Mouse (Mus musculus) liver, adult 2 months (tissue): ENCODE measurements around the gene Perm1. TPM values are rescaled to one million over a fixed set of nuclear protein-coding genes. Genes with fewer than 3 reads are reported as not detected.
A peak's percentile ranks its signal among the peaks of the same experiment; 100 is the strongest.

Experiments used
- DNase-seq: peaks from one replicate; pipeline ENCODE4 v3.0.0-alpha.2; 2011; ENCODE audit warnings: low read depth, low spot score; ENCODE audit errors: extremely low read depth
- H3K27ac ChIP-seq: fragments of 200-500 bp; replicated peaks from 2 replicates; pipeline ENCODE4 v1.5.1; 2012; ENCODE audit warnings: low read depth, mild to moderate bottlenecking, control low read depth, inconsistent platforms, low read length; ENCODE audit not compliant: insufficient read depth
- H3K27me3 ChIP-seq: fragments of 200-500 bp; 2 replicates; pipeline ENCODE4 v1.6.1; 2012; ENCODE audit warnings: mild to moderate bottlenecking, moderate library complexity, low read length, inconsistent platforms; ENCODE audit not compliant: control insufficient read depth, insufficient read depth
- H3K36me3 ChIP-seq: fragments of 200-500 bp; 2 replicates; pipeline ENCODE4 v1.6.1; 2012; ENCODE audit warnings: low read length, inconsistent platforms; ENCODE audit not compliant: control insufficient read depth, insufficient read depth
- H3K4me1 ChIP-seq: fragments of 200-500 bp; 2 replicates; pipeline ENCODE4 v1.6.1; 2011; ENCODE audit warnings: low read length; ENCODE audit not compliant: control insufficient read depth, insufficient read depth
- H3K4me3 ChIP-seq: fragments of 200-500 bp; 2 replicates; pipeline ENCODE4 v1.5.1; 2011; ENCODE audit warnings: low read depth, mild to moderate bottlenecking, control low read depth, low read length, moderate library complexity; ENCODE audit not compliant: insufficient read depth
- H3K79me2 ChIP-seq: fragments of 200-500 bp; 2 replicates; pipeline ENCODE4 v1.6.1; 2012; ENCODE audit warnings: inconsistent platforms, mild to moderate bottlenecking, low read length, moderate library complexity; ENCODE audit not compliant: control insufficient read depth, insufficient read depth
- H3K9ac ChIP-seq: fragments of 200-500 bp; 2 replicates; pipeline ENCODE4 v1.6.1; 2012; ENCODE audit warnings: low read depth, mild to moderate bottlenecking, control low read depth, inconsistent platforms, low read length
- CTCF ChIP-seq: fragments of 200-500 bp; IDR thresholded peaks from 2 replicates; pipeline ENCODE4 v1.5.1; 2011; ENCODE audit warnings: low read depth, low read length, control low read depth
- POLR2A ChIP-seq: fragments of 200-500 bp; IDR thresholded peaks from 2 replicates; pipeline ENCODE4 v1.6.1; 2011; ENCODE audit warnings: low read length, control low read depth; ENCODE audit not compliant: insufficient read depth; ENCODE audit errors: extremely low read depth
- WGBS: fragments of 180-500 bp; shearing (Covaris S2); methylation state at CpG from one replicate; pipeline ENCODE4 v1.1.7; 2018; 5-methylcytosine and 5-hydroxymethylcytosine counted together
- polyA plus RNA-seq: library from polyadenylated mRNA; depleted of rRNA; stranded (reverse); fragments of >200 nt; gene quantifications from 2 replicates; pipeline ENCODE4 v1.2.3, GENCODE M21; 2012
- total RNA-seq: library from RNA; depleted of rRNA; stranded (reverse); fragments of >200 nt; gene quantifications from 2 replicates; pipeline ENCODE4 v1.2.3, GENCODE M21; 2014

Perm1 gene
- total and polyA plus RNA-seq, 2 experiments: 0.04 to 0.09 TPM

- peaks cover 6% of the 10 kb centered on the region; the same call in 1 of the 2 replicates for H3K79me2 ChIP-seq
- no peaks in the 10 kb centered on the region for H3K4me1 ChIP-seq
- 41% methylated on average over 57 of the region's 60 CpGs for WGBS
- DNase-seq: no peak
- H3K27ac ChIP-seq: no peak overlapping the region
- peak overlapping the region; percentile 86 for H3K4me3 ChIP-seq
- H3K9ac ChIP-seq: peak overlapping the region; percentile 64
- H3K36me3 ChIP-seq: peaks cover 7% of the 10 kb centered on the region
- no peaks in the 10 kb centered on the region for H3K27me3 ChIP-seq
- no peak for TF ChIP-seq POLR2A
- no peak for TF ChIP-seq CTCF
Observed at GRCm38 (mm10) chr4:156236651-156237447, 21.2 kb downstream of the Perm1 start.

- WGBS: 67% methylated on average over 11 of the region's 11 CpGs
- H3K27ac ChIP-seq: no peak overlapping the region
- peaks cover 4% of the 10 kb centered on the region for H3K27me3 ChIP-seq
- TF ChIP-seq CTCF: no peak
- no peak for TF ChIP-seq POLR2A
- H3K4me1 ChIP-seq: peaks cover 4% of the 10 kb centered on the region; the same call in 1 of the 2 replicates
- no peaks in the 10 kb centered on the region for H3K79me2 ChIP-seq
- peaks cover 21% of the 10 kb centered on the region for H3K36me3 ChIP-seq
- DNase-seq: no peak
- H3K4me3 ChIP-seq: no peak overlapping the region
- no peak overlapping the region for H3K9ac ChIP-seq
Observed at GRCm38 (mm10) chr4:156249567-156249966, 33.9 kb downstream of the Perm1 start.

GRCm38 (mm10) chr4:156251081-156251480 is 35.4 kb downstream of the Perm1 start:
- 78% methylated on average over 8 of the region's 8 CpGs for WGBS
- Histone ChIP-seq H3K4me1 (peaks cover 4% of the 10 kb centered on the region; the same call in 1 of the 2 replicates), H3K27me3 (peaks cover 15% of the 10 kb centered on the region), H3K9ac (no peak overlapping the region), H3K27ac (no peak overlapping the region), H3K4me3 (no peak overlapping the region), H3K79me2 (no peaks in the 10 kb centered on the region), H3K36me3 (peaks cover 9% of the 10 kb centered on the region)
- no peak for DNase-seq
- TF ChIP-seq CTCF: no peak
- TF ChIP-seq POLR2A: no peak

GRCm38 (mm10) chr4:156252140-156252539 is 36.5 kb downstream of the Perm1 start:
- no peak overlapping the region for H3K4me3 ChIP-seq
- H3K36me3 ChIP-seq: peaks cover under 1% of the 10 kb centered on the region; the same call in 1 of the 2 replicates
- no peak for DNase-seq
- H3K27ac ChIP-seq: no peak overlapping the region
- H3K4me1 ChIP-seq: peaks cover 4% of the 10 kb centered on the region; the same call in 1 of the 2 replicates
- no peak overlapping the region for H3K9ac ChIP-seq
- 36% methylated on average over 7 of the region's 7 CpGs for WGBS
- no peak for TF ChIP-seq POLR2A
- no peak for TF ChIP-seq CTCF
- H3K79me2 ChIP-seq: no peaks in the 10 kb centered on the region
- H3K27me3 ChIP-seq: peaks cover 15% of the 10 kb centered on the region

- Histone ChIP-seq H3K4me1 (peaks cover 4% of the 10 kb centered on the region; the same call in 1 of the 2 replicates), H3K36me3 (no peaks in the 10 kb centered on the region), H3K27me3 (peaks cover 15% of the 10 kb centered on the region), H3K27ac (no peak overlapping the region), H3K4me3 (no peak overlapping the region), H3K9ac (no peak overlapping the region), H3K79me2 (no peaks in the 10 kb centered on the region)
- DNase-seq: no peak
- 37% methylated on average over 3 of the region's 3 CpGs for WGBS
- TF ChIP-seq POLR2A: no peak
- no peak for TF ChIP-seq CTCF
Observed at GRCm38 (mm10) chr4:156252619-156253018, 37.0 kb downstream of the Perm1 start.

GRCm38 (mm10) chr4:156253043-156253442 is 37.4 kb downstream of the Perm1 start:
- H3K27me3 ChIP-seq: peaks cover 15% of the 10 kb centered on the region
- no peak for DNase-seq
- no peak overlapping the region for H3K4me3 ChIP-seq
- H3K4me1 ChIP-seq: peaks cover 4% of the 10 kb centered on the region; the same call in 1 of the 2 replicates
- 40% methylated on average over 7 of the region's 7 CpGs for WGBS
- TF ChIP-seq CTCF: no peak
- no peak for TF ChIP-seq POLR2A
- H3K9ac ChIP-seq: no peak overlapping the region
- H3K36me3 ChIP-seq: no peaks in the 10 kb centered on the region
- H3K27ac ChIP-seq: no peak overlapping the region
- H3K79me2 ChIP-seq: no peaks in the 10 kb centered on the region
